Mouse (Mus musculus): ENCODE measurements at regions not wholly inside any gene's neighbourhood (a gene's known extent, or its start where the extent isn't known, plus 50 kb on each side); places are given as distances from the start of the nearest gene placed in this dataset.
A peak's percentile ranks its signal among the peaks of the same experiment; 100 is the strongest.

DNA sequence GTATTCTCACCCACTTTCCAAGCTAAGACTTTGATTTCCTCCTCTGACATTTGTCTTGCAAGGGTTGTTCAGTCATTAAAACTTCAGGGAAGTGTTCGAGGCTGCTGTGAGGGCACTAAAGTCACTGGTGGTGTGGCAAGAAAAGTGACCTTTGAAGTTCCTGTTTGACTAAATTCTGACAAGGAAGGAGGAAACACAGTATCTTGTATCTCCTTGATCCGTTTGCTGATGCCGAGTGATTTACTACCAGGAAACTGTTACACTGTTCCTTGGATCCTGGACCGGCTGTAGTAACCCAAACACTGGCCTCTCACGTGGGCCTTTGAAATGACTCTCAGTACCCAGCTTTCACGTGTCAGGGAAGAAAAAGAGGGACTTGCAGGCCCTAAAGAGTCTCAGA lies 53.5 kb upstream of the Ralgapa2 start:
- H3K27me3 ChIP-seq = no peaks in the 10 kb centered on the region
- no peak overlapping the region for H3K9ac ChIP-seq

DNA sequence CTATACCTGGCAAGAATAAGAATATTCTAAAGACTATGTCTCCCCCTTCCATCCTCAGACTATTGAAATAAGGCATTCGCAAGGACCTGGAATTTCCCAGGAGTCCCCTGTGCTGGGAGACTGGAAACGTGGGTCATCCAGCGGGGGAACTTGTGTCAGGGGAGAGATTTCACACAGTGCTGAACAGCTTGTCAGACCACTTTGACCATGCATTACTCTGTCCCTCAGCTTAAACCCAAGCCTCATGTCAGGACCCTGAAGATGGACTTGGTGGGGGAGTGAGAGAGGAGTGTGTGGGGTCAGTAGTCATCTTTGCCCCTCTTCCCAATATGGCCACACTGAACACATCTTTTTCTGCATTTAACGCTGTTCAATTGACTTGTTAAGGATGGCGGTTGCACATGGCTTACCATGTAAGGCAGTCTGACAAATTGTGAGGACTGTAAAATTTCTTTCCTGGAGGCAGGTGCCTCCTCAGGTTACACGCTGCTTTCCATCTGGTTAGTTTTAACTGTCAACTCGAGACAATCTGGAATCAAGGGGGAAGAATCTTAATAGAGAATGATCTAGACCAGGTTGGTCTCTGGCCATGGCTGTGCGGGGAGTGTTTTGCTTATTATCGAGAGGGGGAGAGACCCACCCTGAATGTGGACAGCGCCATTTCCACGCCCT lies 56.2 kb upstream of the Ralgapa2 start:
- Histone ChIP-seq H3K4me2 (no peak overlapping the region), H3K4me3 (no peak overlapping the region), H3K27ac (replicated peaks) (no peak overlapping the region), H3K4me1 (replicated peaks) (no peaks in the 10 kb centered on the region), H3K27me3 (no peaks in the 10 kb centered on the region), H3K9ac (no peak overlapping the region), H3K9me3 (no peaks in the 10 kb centered on the region), H3K36me3 (no peaks in the 10 kb centered on the region)
- ATAC-seq (ENCODE audit: low read depth) = no peak
- WGBS = 85% methylated on average over 11 of the region's 11 CpGs

More for the DNA sequence above, 53.5 kb upstream of the Ralgapa2 start:
- Histone ChIP-seq H3K27ac (replicated peaks) (no peak overlapping the region), H3K36me3 (no peaks in the 10 kb centered on the region), H3K4me1 (replicated peaks) (no peaks in the 10 kb centered on the region), H3K4me2 (no peak overlapping the region), H3K9me3 (no peaks in the 10 kb centered on the region), H3K4me3 (no peak overlapping the region)
- no peak for ATAC-seq (ENCODE audit: low read depth)
- 66% methylated on average over 6 of the region's 6 CpGs for WGBS

DNA sequence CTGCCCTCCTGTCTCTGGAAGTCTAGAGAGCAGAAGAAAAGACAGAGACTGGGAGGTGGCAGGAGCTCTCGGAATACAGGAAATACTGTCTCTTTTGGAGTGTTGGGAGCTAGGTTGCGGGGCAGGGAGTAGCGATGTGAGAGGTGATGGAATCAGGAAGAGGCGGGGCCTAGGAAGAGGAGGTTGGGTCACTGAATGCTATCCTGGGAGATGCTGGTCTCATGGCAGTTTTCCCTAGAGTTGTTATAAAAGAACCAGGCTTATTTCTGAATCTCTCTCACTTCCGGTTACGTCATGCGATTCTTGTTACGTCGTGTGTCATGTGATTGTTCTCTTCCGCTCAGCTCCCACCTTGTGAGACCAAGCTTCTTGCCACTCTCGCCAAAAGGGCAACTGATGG lies 58.9 kb upstream of the Ralgapa2 start:
- no peaks in the 10 kb centered on the region for H3K9me3 ChIP-seq
- H3K4me1 ChIP-seq (replicated peaks) = no peaks in the 10 kb centered on the region; the same call in 1 of the 2 replicates
- H3K9ac ChIP-seq = no peak overlapping the region
- H3K27ac ChIP-seq (replicated peaks) = no peak overlapping the region
- no peak for ATAC-seq (ENCODE audit: low read depth)
- no peaks in the 10 kb centered on the region for H3K36me3 ChIP-seq
- WGBS = 92% methylated on average over 11 of the region's 11 CpGs
- H3K4me3 ChIP-seq = no peak overlapping the region
- H3K27me3 ChIP-seq = no peaks in the 10 kb centered on the region
- no peak overlapping the region for H3K4me2 ChIP-seq

DNA sequence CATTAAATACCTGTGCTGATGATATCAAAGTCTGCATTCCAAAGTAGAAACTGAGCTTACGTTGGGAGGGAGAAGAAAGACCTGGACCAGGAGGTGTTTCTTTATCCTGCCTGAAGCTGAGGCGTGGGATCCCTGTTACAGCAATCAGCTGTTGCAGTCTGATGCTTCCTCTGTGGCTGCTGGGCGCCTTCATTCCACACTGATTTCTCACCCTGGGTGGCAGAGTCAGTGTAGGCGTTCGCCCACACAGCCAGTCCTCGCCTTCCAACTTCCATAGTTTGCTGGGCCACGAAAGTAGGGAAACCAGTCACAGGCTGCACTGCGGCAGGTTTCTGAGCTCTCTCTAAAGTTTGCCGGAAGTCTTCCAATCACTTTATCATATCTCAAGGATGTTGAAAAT lies 59.7 kb upstream of the Ralgapa2 start:
- H3K4me3 ChIP-seq = no peak overlapping the region
- H3K4me1 ChIP-seq (replicated peaks) = no peaks in the 10 kb centered on the region; the same call in 1 of the 2 replicates
- H3K9me3 ChIP-seq = no peaks in the 10 kb centered on the region
- 93% methylated on average over 9 of the region's 9 CpGs for WGBS
- no peak overlapping the region for H3K27ac ChIP-seq (replicated peaks)
- H3K36me3 ChIP-seq = no peaks in the 10 kb centered on the region
- no peaks in the 10 kb centered on the region for H3K27me3 ChIP-seq
- H3K9ac ChIP-seq = no peak overlapping the region
- no peak for ATAC-seq (ENCODE audit: low read depth)
- no peak overlapping the region for H3K4me2 ChIP-seq

DNA sequence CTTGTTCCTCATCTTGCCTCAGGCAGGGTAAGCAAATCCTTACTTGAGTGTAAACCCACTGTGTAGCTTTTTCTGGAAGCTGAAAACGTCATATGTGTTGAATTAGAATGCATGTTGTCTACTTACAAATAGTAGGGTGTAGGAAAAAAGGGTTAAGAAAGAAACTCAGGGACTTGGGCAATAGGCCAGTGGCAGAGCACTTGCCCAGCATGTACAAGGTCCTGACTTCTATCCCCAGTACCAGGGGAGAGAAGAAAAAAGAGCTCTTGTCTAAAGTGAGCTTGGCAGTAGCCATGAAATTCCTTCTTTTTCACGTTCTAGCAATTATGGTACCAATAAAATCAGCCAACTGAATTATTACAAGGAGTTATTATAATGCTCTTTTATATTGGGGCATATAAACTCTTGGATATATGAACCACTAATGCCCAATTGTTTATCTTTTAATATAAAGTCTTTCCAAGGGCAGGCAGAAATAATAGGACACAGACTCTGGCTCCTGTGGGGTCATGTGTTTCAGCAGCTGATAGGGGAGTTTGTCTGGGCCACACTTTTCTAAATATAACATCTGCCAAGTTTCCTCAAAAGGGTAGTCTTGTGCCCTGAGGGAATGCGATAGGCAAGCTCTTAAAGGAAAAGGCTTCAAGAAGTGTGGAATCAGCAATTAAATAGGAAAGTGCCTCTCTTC lies 63.6 kb upstream of the Ralgapa2 start:
- Histone ChIP-seq H3K4me1 (replicated peaks) (no peaks in the 10 kb centered on the region; the same call in 1 of the 2 replicates), H3K9ac (no peak overlapping the region), H3K27ac (replicated peaks) (peak overlapping the region; percentile 18; the same call in 1 of the 2 replicates), H3K36me3 (no peaks in the 10 kb centered on the region), H3K27me3 (no peaks in the 10 kb centered on the region), H3K4me2 (no peak overlapping the region), H3K9me3 (no peaks in the 10 kb centered on the region), H3K4me3 (no peak overlapping the region)
- ATAC-seq (ENCODE audit: low read depth) = no peak
- 56% methylated on average over 3 of the region's 3 CpGs for WGBS

DNA sequence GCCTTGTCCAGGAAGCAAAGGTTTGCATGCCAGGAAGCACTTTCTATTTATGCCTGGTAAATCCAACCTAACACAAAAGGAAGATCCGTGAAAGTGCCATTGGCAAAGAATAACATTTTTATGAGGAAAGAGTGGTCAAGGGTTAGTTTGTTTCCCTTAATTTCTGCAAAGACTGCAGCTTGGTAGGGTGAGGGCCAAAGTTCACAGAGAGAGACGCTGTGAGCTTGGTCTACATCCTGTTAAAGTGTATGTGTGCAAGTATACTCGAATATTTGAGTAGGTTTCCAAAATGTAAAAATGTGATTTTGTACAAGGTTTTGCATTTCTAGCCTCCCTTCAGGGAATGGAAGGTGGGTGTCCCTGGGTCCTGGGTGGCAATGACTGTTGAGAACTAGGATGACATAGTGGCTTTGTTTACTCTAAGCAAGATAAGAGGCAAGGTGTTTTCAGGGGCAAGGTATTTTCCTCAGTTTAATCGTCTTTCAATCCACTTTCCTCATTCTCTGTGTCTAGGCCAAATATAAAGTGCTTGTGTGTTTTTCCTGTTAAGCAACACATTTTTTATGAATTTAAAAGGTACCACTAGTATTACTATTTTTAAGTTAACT lies 64.3 kb upstream of the Ralgapa2 start:
- H3K4me2 ChIP-seq = no peak overlapping the region
- no peaks in the 10 kb centered on the region for H3K9me3 ChIP-seq
- no peaks in the 10 kb centered on the region for H3K36me3 ChIP-seq
- 73% methylated on average over 4 of the region's 4 CpGs for WGBS
- H3K4me1 ChIP-seq (replicated peaks) = no peaks in the 10 kb centered on the region; the same call in 1 of the 2 replicates
- no peak overlapping the region for H3K4me3 ChIP-seq
- H3K27ac ChIP-seq (replicated peaks) = no peak overlapping the region
- no peak overlapping the region for H3K9ac ChIP-seq
- no peak for ATAC-seq (ENCODE audit: low read depth)
- no peaks in the 10 kb centered on the region for H3K27me3 ChIP-seq

DNA sequence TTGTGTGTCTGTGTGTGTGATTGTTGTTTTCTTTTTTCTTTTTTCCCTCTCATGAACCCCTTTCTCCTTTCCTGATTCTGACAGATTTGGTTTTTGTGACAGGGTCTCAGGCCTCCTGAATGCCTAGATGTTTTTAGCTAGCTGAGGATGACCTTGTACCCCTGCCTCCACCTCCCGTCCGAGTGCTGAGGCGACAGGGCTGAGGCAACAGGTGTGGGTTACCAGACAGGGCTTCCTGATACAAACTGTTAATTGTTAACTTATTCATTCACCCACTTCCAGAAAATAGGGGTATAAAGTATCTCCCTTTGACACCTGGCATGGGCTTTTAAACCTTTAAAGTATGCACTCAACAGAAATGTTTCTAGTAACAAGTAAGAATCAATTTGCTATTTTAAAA lies 65.0 kb upstream of the Ralgapa2 start:
- ATAC-seq (ENCODE audit: low read depth) = no peak
- Histone ChIP-seq H3K4me2 (no peak overlapping the region), H3K36me3 (no peaks in the 10 kb centered on the region), H3K27ac (replicated peaks) (no peak overlapping the region), H3K4me1 (replicated peaks) (no peaks in the 10 kb centered on the region; the same call in 1 of the 2 replicates), H3K27me3 (no peaks in the 10 kb centered on the region), H3K4me3 (no peak overlapping the region), H3K9me3 (no peaks in the 10 kb centered on the region), H3K9ac (no peak overlapping the region)
- 79% methylated on average over 3 of the region's 3 CpGs for WGBS

DNA sequence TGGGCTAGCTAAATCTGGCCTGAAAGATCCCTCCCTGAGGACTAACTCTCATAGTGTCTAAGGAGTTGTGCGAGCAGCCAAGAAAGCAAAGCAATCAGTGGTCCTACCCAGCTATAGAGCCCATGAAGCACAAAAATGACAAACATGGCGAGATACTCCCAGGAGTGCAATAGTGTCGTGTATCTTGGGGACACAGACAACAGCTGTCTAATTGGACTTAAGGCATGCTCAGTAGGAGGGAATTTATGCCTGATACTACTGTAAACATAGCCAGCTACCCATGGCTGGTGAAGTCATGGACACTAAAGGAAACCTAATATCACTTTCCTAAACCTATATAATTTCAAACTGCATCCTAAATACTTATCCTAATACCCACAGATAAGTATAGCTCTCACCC lies 69.1 kb upstream of the Ralgapa2 start:
- no peaks in the 10 kb centered on the region for H3K36me3 ChIP-seq
- H3K9ac ChIP-seq = no peak overlapping the region
- WGBS = 79% methylated on average over 3 of the region's 3 CpGs
- no peaks in the 10 kb centered on the region for H3K9me3 ChIP-seq
- H3K27ac ChIP-seq (replicated peaks) = no peak overlapping the region
- no peaks in the 10 kb centered on the region for H3K27me3 ChIP-seq
- no peak overlapping the region for H3K4me3 ChIP-seq
- H3K4me2 ChIP-seq = no peak overlapping the region
- H3K4me1 ChIP-seq (replicated peaks) = no peaks in the 10 kb centered on the region; the same call in 1 of the 2 replicates
- no peak for ATAC-seq (ENCODE audit: low read depth)

DNA sequence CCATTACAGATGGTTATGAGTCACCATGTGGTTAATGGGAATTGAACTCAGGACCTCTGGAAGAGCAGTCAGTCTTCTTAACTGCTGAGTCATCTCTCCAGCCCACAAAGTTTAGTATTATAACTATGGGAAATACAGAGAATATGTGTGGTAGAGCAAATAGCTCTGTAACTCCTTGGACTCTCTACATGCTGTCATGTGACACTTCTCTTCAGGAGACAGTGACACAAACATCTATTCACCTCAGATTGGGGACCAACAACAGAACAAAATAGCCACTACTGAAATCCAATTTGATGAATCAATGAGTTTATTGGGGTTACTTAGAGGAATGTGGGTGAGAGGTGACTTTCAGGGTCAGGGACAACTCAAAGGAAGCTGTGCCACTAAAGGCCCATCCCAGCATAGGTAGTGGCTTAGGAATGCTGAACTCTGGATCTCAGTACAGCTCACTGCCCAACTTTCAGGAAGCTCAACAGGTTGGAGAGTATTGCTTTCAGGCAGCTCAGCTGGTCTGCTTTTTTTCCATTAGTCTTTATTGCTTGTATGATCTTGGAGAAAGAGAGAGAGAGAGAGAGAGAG lies 71.8 kb upstream of the Ralgapa2 start:
- H3K9me3 ChIP-seq = no peaks in the 10 kb centered on the region
- no peak overlapping the region for H3K9ac ChIP-seq
- H3K27ac ChIP-seq (replicated peaks) = no peak overlapping the region
- H3K4me1 ChIP-seq (replicated peaks) = no peaks in the 10 kb centered on the region
- no peak for ATAC-seq (ENCODE audit: low read depth)
- no peaks in the 10 kb centered on the region for H3K27me3 ChIP-seq
- no peaks in the 10 kb centered on the region for H3K36me3 ChIP-seq
- no peak overlapping the region for H3K4me3 ChIP-seq
- H3K4me2 ChIP-seq = no peak overlapping the region

DNA sequence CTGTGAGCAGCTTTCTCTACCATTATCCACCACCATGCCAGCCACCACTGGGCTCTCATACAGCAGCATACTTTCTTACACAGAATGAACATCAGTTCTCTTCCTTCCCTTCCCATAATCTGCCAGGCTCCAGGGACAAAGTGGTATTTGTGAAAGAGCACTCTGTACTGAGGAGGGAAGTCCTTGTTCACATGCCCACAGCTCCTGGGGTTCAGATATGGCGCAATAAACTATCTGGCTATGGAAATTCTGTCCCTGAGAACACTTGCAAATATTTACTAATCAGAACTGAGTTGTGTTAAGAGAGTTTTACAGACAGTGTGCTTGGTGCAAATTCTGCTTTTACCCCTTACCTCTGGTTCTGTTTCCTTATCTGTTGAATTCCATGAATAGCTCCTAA lies 74.2 kb upstream of the Ralgapa2 start:
- ATAC-seq (ENCODE audit: low read depth) = no peak
- Histone ChIP-seq H3K4me3 (no peak overlapping the region), H3K4me1 (replicated peaks) (no peaks in the 10 kb centered on the region), H3K9me3 (no peaks in the 10 kb centered on the region), H3K27me3 (no peaks in the 10 kb centered on the region), H3K9ac (no peak overlapping the region), H3K27ac (replicated peaks) (no peak overlapping the region), H3K36me3 (no peaks in the 10 kb centered on the region), H3K4me2 (no peak overlapping the region)
- 93% methylated on average over 1 of the region's 1 CpGs for WGBS

DNA sequence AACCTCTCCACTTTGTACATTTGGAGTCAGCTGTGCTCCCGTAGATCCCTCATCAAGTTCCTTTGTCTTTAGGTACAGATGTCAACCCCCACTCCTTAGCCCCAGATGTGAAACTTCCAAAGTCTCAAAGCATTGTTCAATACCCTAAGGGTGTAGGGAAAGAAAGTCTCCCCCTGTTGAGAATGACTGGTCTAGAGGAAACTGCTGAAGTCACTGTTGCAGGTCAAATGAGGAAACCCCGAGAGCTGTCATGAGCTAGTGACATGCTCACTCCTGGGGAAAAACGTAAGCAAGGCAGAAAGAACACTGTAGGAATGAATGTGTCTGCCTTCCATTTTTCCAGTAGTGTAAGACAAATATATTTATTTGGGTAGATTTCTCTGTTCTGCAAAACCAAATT lies 74.8 kb upstream of the Ralgapa2 start:
- no peak overlapping the region for H3K27ac ChIP-seq (replicated peaks)
- no peak overlapping the region for H3K9ac ChIP-seq
- no peak overlapping the region for H3K4me3 ChIP-seq
- 76% methylated on average over 3 of the region's 3 CpGs for WGBS
- H3K4me2 ChIP-seq = no peak overlapping the region
- H3K36me3 ChIP-seq = no peaks in the 10 kb centered on the region
- H3K27me3 ChIP-seq = no peaks in the 10 kb centered on the region
- no peaks in the 10 kb centered on the region for H3K4me1 ChIP-seq (replicated peaks)
- no peaks in the 10 kb centered on the region for H3K9me3 ChIP-seq
- no peak for ATAC-seq (ENCODE audit: low read depth)

DNA sequence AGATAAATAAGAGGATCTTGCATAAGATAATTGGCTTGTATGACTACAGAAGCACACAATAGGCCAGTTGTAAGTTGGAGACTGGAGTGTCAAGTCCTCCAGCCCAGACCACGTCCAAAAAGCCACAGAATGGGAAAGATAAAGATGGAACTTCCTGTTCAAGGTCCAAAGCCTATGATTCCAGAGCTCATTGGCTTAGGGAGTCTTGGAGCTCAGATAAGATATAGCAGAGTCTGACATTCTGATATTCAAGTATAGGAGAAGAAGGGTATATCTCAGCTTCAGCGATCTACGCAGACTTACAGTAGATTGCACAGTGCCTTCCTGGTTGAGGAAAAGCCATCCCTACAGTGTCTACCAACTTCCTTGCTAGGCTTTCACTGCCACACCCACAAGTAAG lies 77.7 kb upstream of the Ralgapa2 start:
- 0 out of 2 replicates have a peak, but pooled peaks cover 8% of the 10 kb centered on the region for H3K4me1 ChIP-seq (replicated peaks)
- H3K9ac ChIP-seq = no peak overlapping the region
- WGBS = 83% methylated on average over 3 of the region's 3 CpGs
- no peaks in the 10 kb centered on the region for H3K9me3 ChIP-seq
- no peaks in the 10 kb centered on the region for H3K36me3 ChIP-seq
- H3K4me3 ChIP-seq = no peak overlapping the region
- no peak overlapping the region for H3K27ac ChIP-seq (replicated peaks)
- no peak for ATAC-seq (ENCODE audit: low read depth)
- H3K27me3 ChIP-seq = no peaks in the 10 kb centered on the region
- no peak overlapping the region for H3K4me2 ChIP-seq
